In genomic region chr7:25008635-25009034, GRCm38 (mm10) we compare ENCODE assay signal across 9 mouse cellular contexts. TPM values are rescaled to one million over a fixed set of nuclear protein-coding genes. Genes with fewer than 3 reads are reported as not detected.
DNase-seq lines count a peak whose midpoint lies in the region; ATAC-seq lines count a peak whose summit lies in the region.
"Had no signal": no experiment of that assay in that cellular context is flagged by ENCODE, and none has a peak within 500 bp of the region (broad histone marks: within the 10 kb centered on the region; RNA-seq: fewer than 3 reads in every experiment).

No protein-coding gene starts in this region.

- DNase-seq in layer of hippocampus, adult 11-12 months (ENCODE audit: low spot score), result peak; percentile 52
- no peak for DNase-seq in layer of hippocampus, adult 9-10 months (ENCODE audit: low spot score)
- peak; percentile 87 for DNase-seq in ZHBTc4 (ENCODE audit: low read depth, low spot score)
- peak; percentile 86 for DNase-seq in embryo, embryonic 10.5 days (ENCODE audit: low spot score)
- peak; percentile 47 to 76 for DNase-seq in heart, postnatal 14 days
- peak; percentile 47 for DNase-seq in layer of hippocampus, adult 9-11 months
- DNase-seq in midbrain, embryonic 14.5 days, result peak; percentile 74
- DNase-seq in thymus, postnatal 14 days, result peak; percentile 82

- no peak for ATAC-seq in midbrain, embryonic 14.5 days (ENCODE audit: low FRiP score, low TSS enrichment)

- WGBS in midbrain, embryonic 14.5 days, result under 1% methylated on average over 17 of the region's 17 CpGs

- H3K27me3 ChIP-seq in midbrain, embryonic 14.5 days (ENCODE audit: control insufficient read depth, insufficient read depth, low read length), result 0 out of 2 replicates have a peak, but pooled peaks cover 8% of the 10 kb centered on the region

- H3K4me1 ChIP-seq in midbrain, embryonic 14.5 days (ENCODE audit: control insufficient read depth, insufficient read depth, low read length), result peaks cover 64% of the 10 kb centered on the region

- H3K27ac ChIP-seq in midbrain, embryonic 14.5 days (replicated peaks; ENCODE audit: low read depth, low read length), result peak overlapping the region; percentile 98
- H3K27ac ChIP-seq: limb, embryonic 15.5 days had no signal

- H3K4me3 ChIP-seq in midbrain, embryonic 14.5 days (replicated peaks; ENCODE audit: low read depth, low read length), result peak overlapping the region; percentile 27
- H3K4me3 ChIP-seq: limb, embryonic 15.5 days had no signal

- peak overlapping the region; percentile 62 for H3K9ac ChIP-seq in midbrain, embryonic 14.5 days (replicated peaks; ENCODE audit: low read length)
- H3K9ac ChIP-seq: limb, embryonic 15.5 days had no signal

- peak overlapping the region; percentile 61 for H3K4me2 ChIP-seq in midbrain, embryonic 14.5 days (ENCODE audit: low read length)
- H3K4me2 ChIP-seq: limb, embryonic 15.5 days had no signal

- H3K36me3 ChIP-seq in midbrain, embryonic 14.5 days (ENCODE audit: control insufficient read depth, insufficient read depth, low read length), result peaks cover 27% of the 10 kb centered on the region

- no peaks in the 10 kb centered on the region for H3K9me3 ChIP-seq in midbrain, embryonic 14.5 days (ENCODE audit: control insufficient read depth, low read length)
- H3K9me3 ChIP-seq: limb, embryonic 15.5 days had no signal

- intact Hi-C loops in heart, postnatal 14 days (cut with DNase I), result no loop called here

RNA-seq across cellular contexts. Expression of gene Atp1a3, which starts 2.9 kb away (rescaled TPM):
- under 1 TPM; 0.62 to 0.80 TPM for total RNA-seq in heart, postnatal 14 days (2021)
- polyA plus RNA-seq in midbrain, embryonic 14.5 days (2014; fragmentation: Nextera tagmentation; extraction: Ambion mirVana), result 284 and 337 TPM in 2 replicates

RNA-seq across cellular contexts. Expression of gene Rabac1, which starts 36.1 kb away (rescaled TPM):
- 100 to 1,000 TPM; 289 to 303 TPM for total RNA-seq in heart, postnatal 14 days (2021)
- polyA plus RNA-seq in midbrain, embryonic 14.5 days (2014; fragmentation: Nextera tagmentation; extraction: Ambion mirVana), result 234 and 311 TPM in 2 replicates
